Mouse (Mus musculus) liver, adult 2 months (tissue): ENCODE measurements around the gene Zmiz2.

Experiments
- CTCF ChIP-seq: fragments of 200-500 bp; IDR thresholded peaks from 2 replicates; pipeline ENCODE4 v1.5.1; 2011; ENCODE audit warnings: low read depth, low read length, control low read depth
- POLR2A ChIP-seq: fragments of 200-500 bp; IDR thresholded peaks from 2 replicates; pipeline ENCODE4 v1.6.1; 2011; ENCODE audit warnings: low read length, control low read depth; ENCODE audit not compliant: insufficient read depth; ENCODE audit errors: extremely low read depth

- TF ChIP-seq CTCF (no peak), POLR2A (no peak)
Measured at GRCm38 (mm10) chr11:6437667-6438066, 48.8 kb downstream of the Zmiz2 start.
